Mouse (Mus musculus): ENCODE results near the gene Nlrx1.

The Nlrx1 gene

GRCm38 (mm10) chr9:44238501-44239190, 29.8 kb downstream of the Nlrx1 start:
- no peak for DNase-seq (ENCODE audit: extremely low read depth, insufficient read length, low spot score)

GRCm38 (mm10) chr9:44237128-44237527, 31.3 kb downstream of the Nlrx1 start:
- no peak for DNase-seq (ENCODE audit: extremely low read depth, insufficient read length, low spot score)

GRCm38 (mm10) chr9:44236601-44237000, 31.8 kb downstream of the Nlrx1 start:
- no peak for DNase-seq (ENCODE audit: extremely low read depth, insufficient read length, low spot score)

GRCm38 (mm10) chr9:44234479-44235427, 33.6 kb downstream of the Nlrx1 start:
- peak; percentile 35 for DNase-seq (ENCODE audit: extremely low read depth, insufficient read length, low spot score)

GRCm38 (mm10) chr9:44233802-44234478, 34.5 kb downstream of the Nlrx1 start, which contains the start of gene Cbl:
Gene Cbl (minus strand): TSS chr9:44234049.
- DNase-seq (ENCODE audit: extremely low read depth, insufficient read length, low spot score) = peak; percentile 95

GRCm38 (mm10) chr9:44233021-44233801, 35.2 kb downstream of the Nlrx1 start:
- DNase-seq (ENCODE audit: extremely low read depth, insufficient read length, low spot score) = peak; percentile 75

- DNase-seq (ENCODE audit: extremely low read depth, insufficient read length, low spot score) = no peak
Observed at GRCm38 (mm10) chr9:44231609-44232008, 36.8 kb downstream of the Nlrx1 start.

GRCm38 (mm10) chr9:44225993-44226392, 42.4 kb downstream of the Nlrx1 start:
- no peak for DNase-seq (ENCODE audit: extremely low read depth, insufficient read length, low spot score)

- DNase-seq (ENCODE audit: extremely low read depth, insufficient read length, low spot score) = no peak
Observed at GRCm38 (mm10) chr9:44213538-44213937, 54.9 kb downstream of the Nlrx1 start.

GRCm38 (mm10) chr9:44212406-44212805, 56.0 kb downstream of the Nlrx1 start:
- DNase-seq (ENCODE audit: extremely low read depth, insufficient read length, low spot score) = no peak

GRCm38 (mm10) chr9:44209416-44209815, 59.0 kb downstream of the Nlrx1 start:
- no peak for DNase-seq (ENCODE audit: extremely low read depth, insufficient read length, low spot score)

- no peak for DNase-seq (ENCODE audit: extremely low read depth, insufficient read length, low spot score)
Observed at GRCm38 (mm10) chr9:44207840-44208239, 60.6 kb downstream of the Nlrx1 start.

Measured in 3134 (cell line).